Mouse (Mus musculus): ENCODE measurements at regions not wholly inside any gene's neighbourhood (a gene's known extent, or its start where the extent isn't known, plus 50 kb on each side); places are given as distances from the start of the nearest gene placed in this dataset.

DNA sequence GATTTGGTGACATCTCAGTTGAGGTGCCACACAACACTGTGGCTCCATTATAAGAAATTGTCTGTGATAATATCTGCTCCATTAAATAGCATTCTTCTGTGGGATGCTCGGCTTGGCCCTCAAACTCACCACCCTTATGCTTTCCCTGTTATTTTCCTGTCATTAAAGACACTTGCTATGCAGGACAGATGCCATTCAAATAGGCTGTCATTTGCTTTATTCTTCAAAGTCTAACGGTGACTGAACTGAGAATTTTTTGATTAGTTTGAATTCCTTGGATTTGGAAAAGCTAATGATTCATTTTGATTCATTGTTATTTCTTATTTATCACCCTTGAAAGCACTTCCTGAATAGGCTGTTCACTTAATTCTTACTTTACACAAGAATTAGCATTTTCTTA is 339.3 kb upstream of the Mmadhc start:
- H3K9ac ChIP-seq (replicated peaks; ENCODE audit: low read length), result no peak overlapping the region
- H3K27me3 ChIP-seq (ENCODE audit: insufficient read depth, low read length), result no peaks in the 10 kb centered on the region
- H3K36me3 ChIP-seq (ENCODE audit: insufficient read depth, low read length), result no peaks in the 10 kb centered on the region
- H3K4me1 ChIP-seq (ENCODE audit: insufficient read depth, low read length), result no peaks in the 10 kb centered on the region
- DNase-seq (ENCODE audit: low spot score) (no peak), ATAC-seq (no peak)
- no peak overlapping the region for H3K4me2 ChIP-seq (ENCODE audit: low read depth, low read length)
- no peak overlapping the region for H3K4me3 ChIP-seq (ENCODE audit: low read length)
- H3K9me3 ChIP-seq (ENCODE audit: low read length), result no peaks in the 10 kb centered on the region
- TF ChIP-seq CTCF (IDR thresholded peaks at IDR 0.05; ENCODE audit: low read depth), result no peak
- no peak overlapping the region for H3K27ac ChIP-seq
- WGBS, result 56% methylated on average over 2 of the region's 2 CpGs

DNA sequence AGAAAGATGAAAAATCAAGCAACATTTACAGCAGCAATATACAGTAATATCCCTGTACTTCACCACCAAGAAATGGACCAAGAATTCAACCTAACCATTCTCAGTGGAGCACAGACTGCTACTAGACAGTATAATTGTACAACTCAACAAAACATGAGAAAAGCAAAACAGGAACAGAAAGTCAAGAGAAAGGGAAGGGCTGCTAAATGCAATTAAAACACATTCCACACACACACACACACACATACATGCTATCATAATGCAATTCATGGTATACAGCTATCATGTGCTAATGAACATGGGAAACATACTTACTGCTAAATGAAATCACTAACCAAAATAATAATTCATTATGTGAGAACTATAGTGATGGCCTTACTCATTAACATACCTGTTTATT is 335.2 kb upstream of the Mmadhc start:
- DNase-seq (ENCODE audit: low spot score), result no peak
- H3K27ac ChIP-seq, result no peak overlapping the region
- H3K9ac ChIP-seq (replicated peaks; ENCODE audit: low read length), result no peak overlapping the region
- no peak overlapping the region for H3K4me3 ChIP-seq (ENCODE audit: low read length)
- TF ChIP-seq CTCF (IDR thresholded peaks at IDR 0.05; ENCODE audit: low read depth), result no peak
- H3K36me3 ChIP-seq (ENCODE audit: insufficient read depth, low read length), result no peaks in the 10 kb centered on the region
- no peaks in the 10 kb centered on the region for H3K4me1 ChIP-seq (ENCODE audit: insufficient read depth, low read length)
- H3K27me3 ChIP-seq (ENCODE audit: insufficient read depth, low read length), result no peaks in the 10 kb centered on the region
- no peak for ATAC-seq
- no peaks in the 10 kb centered on the region for H3K9me3 ChIP-seq (ENCODE audit: low read length)
- H3K4me2 ChIP-seq (ENCODE audit: low read depth, low read length), result no peak overlapping the region

- no peaks in the 10 kb centered on the region for H3K9me3 ChIP-seq (ENCODE audit: low read length)
- no peak overlapping the region for H3K9ac ChIP-seq (replicated peaks; ENCODE audit: low read length)
- no peak for ATAC-seq
- no peak overlapping the region for H3K27ac ChIP-seq
- 79% methylated on average over 2 of the region's 2 CpGs for WGBS
- H3K4me2 ChIP-seq (ENCODE audit: low read depth, low read length), result no peak overlapping the region
- H3K4me3 ChIP-seq (ENCODE audit: low read length), result no peak overlapping the region
- no peak for DNase-seq (ENCODE audit: low spot score)
- no peaks in the 10 kb centered on the region for H3K4me1 ChIP-seq (ENCODE audit: insufficient read depth, low read length)
- H3K36me3 ChIP-seq (ENCODE audit: insufficient read depth, low read length), result no peaks in the 10 kb centered on the region
- no peaks in the 10 kb centered on the region for H3K27me3 ChIP-seq (ENCODE audit: insufficient read depth, low read length)
- no peak for TF ChIP-seq CTCF (IDR thresholded peaks at IDR 0.05; ENCODE audit: low read depth)
These were observed 330.9 kb upstream of the Mmadhc start for GRCm38 (mm10) chr2:50627501-50627900.

GRCm38 (mm10) chr2:50625233-50625749 is 328.7 kb upstream of the Mmadhc start:
- DNase-seq (ENCODE audit: low spot score) (no peak), ATAC-seq (no peak)
- Histone ChIP-seq H3K27me3 (ENCODE audit: insufficient read depth, low read length) (no peaks in the 10 kb centered on the region), H3K9me3 (ENCODE audit: low read length) (no peaks in the 10 kb centered on the region), H3K4me1 (ENCODE audit: insufficient read depth, low read length) (no peaks in the 10 kb centered on the region), H3K36me3 (ENCODE audit: insufficient read depth, low read length) (no peaks in the 10 kb centered on the region), H3K9ac (replicated peaks; ENCODE audit: low read length) (no peak overlapping the region), H3K4me2 (ENCODE audit: low read depth, low read length) (no peak overlapping the region), H3K27ac (no peak overlapping the region), H3K4me3 (ENCODE audit: low read length) (no peak overlapping the region)
- 77% methylated on average over 5 of the region's 5 CpGs for WGBS
- no peak for TF ChIP-seq CTCF (IDR thresholded peaks at IDR 0.05; ENCODE audit: low read depth)

DNA sequence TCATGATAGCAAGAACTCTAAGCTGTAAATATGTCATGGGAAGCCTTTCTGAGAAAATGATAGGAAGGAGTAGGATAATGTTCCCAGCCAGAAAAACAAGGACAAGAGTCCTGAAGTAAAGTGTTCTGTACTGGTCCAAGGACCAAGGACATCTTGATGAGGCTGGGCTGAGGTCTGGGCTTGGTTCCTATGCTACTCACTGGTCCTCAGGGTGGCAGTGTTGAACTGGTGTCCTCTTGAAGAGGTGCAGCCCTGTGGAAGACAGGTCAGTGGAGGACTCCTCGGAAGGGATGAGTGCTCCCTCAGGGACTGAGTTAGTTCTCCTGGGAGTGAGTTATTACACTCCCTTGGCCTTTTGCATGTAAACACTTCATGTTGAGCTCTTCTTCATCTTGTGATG is 312.5 kb upstream of the Mmadhc start:
- TF ChIP-seq CTCF (IDR thresholded peaks at IDR 0.05; ENCODE audit: low read depth), result peak; percentile 43
- ATAC-seq (no peak), DNase-seq (ENCODE audit: low spot score) (peak; percentile 18)
- Histone ChIP-seq H3K9me3 (ENCODE audit: low read length) (no peaks in the 10 kb centered on the region), H3K9ac (replicated peaks; ENCODE audit: low read length) (no peak overlapping the region), H3K4me2 (ENCODE audit: low read depth, low read length) (no peak overlapping the region), H3K4me1 (ENCODE audit: insufficient read depth, low read length) (no peaks in the 10 kb centered on the region), H3K4me3 (ENCODE audit: low read length) (no peak overlapping the region), H3K27me3 (ENCODE audit: insufficient read depth, low read length) (no peaks in the 10 kb centered on the region), H3K36me3 (ENCODE audit: insufficient read depth, low read length) (no peaks in the 10 kb centered on the region), H3K27ac (no peak overlapping the region)
- 55% methylated on average over 1 of the region's 1 CpGs for WGBS

DNA sequence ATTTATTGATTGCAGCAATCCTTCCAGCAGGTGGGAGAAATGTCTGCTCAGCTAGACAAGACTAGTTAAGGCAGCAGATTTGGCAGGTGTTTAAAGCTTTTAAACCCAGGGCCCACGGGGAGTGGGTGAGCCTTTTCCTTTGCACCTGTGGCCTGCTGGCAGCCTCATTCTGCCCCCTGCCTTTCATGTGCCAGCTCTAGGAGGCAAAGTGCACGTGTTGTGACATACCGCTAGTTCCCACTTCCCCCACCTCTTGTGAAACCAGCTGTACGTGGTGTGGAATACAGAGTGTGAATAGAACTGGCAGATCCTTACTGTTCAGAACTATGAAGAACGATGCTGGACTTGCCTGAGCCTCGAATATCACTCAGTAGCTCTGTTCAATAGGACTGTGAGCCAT is 292.6 kb upstream of the Mmadhc start:
- no peaks in the 10 kb centered on the region for H3K36me3 ChIP-seq (ENCODE audit: insufficient read depth, low read length)
- H3K9me3 ChIP-seq (ENCODE audit: low read length), result no peaks in the 10 kb centered on the region
- peak; percentile 53 for ATAC-seq
- peak; percentile 33; the same call in 1 of the 2 replicates for TF ChIP-seq CTCF (IDR thresholded peaks at IDR 0.05; ENCODE audit: low read depth)
- H3K27ac ChIP-seq, result no peak overlapping the region
- H3K4me2 ChIP-seq (ENCODE audit: low read depth, low read length), result no peak overlapping the region
- H3K27me3 ChIP-seq (ENCODE audit: insufficient read depth, low read length), result no peaks in the 10 kb centered on the region
- H3K9ac ChIP-seq (replicated peaks; ENCODE audit: low read length), result no peak overlapping the region
- peak; percentile 13 for DNase-seq (ENCODE audit: low spot score)
- WGBS, result 37% methylated on average over 6 of the region's 6 CpGs
- H3K4me1 ChIP-seq (ENCODE audit: insufficient read depth, low read length), result no peaks in the 10 kb centered on the region; the same call in 1 of the 2 replicates
- H3K4me3 ChIP-seq (ENCODE audit: low read length), result no peak overlapping the region

DNA sequence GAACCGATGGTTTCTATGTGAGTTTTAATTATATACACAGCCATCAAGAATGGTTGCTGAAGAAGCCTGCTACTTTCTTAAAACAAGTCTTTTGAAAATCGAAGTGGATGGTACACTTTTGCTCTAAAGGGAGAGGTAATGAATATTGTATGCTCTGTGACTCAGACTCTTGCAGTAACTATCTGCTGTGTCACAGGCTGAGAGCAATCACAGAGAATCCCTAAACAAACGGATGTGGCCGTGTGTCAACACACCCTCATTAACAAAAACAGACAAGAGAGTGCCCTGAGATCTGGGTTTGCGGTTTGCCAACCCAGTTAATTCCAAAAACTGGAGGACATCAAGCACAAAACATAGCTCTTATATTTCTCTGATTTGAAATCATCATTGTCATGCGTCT is 292.1 kb upstream of the Mmadhc start:
- no peak overlapping the region for H3K4me2 ChIP-seq (ENCODE audit: low read depth, low read length)
- DNase-seq (ENCODE audit: low spot score) (no peak), ATAC-seq (no peak)
- no peaks in the 10 kb centered on the region; the same call in 1 of the 2 replicates for H3K4me1 ChIP-seq (ENCODE audit: insufficient read depth, low read length)
- no peak for TF ChIP-seq CTCF (IDR thresholded peaks at IDR 0.05; ENCODE audit: low read depth)
- H3K4me3 ChIP-seq (ENCODE audit: low read length), result no peak overlapping the region
- no peak overlapping the region for H3K27ac ChIP-seq
- 70% methylated on average over 6 of the region's 6 CpGs for WGBS
- no peaks in the 10 kb centered on the region for H3K36me3 ChIP-seq (ENCODE audit: insufficient read depth, low read length)
- no peak overlapping the region for H3K9ac ChIP-seq (replicated peaks; ENCODE audit: low read length)
- no peaks in the 10 kb centered on the region for H3K9me3 ChIP-seq (ENCODE audit: low read length)
- no peaks in the 10 kb centered on the region for H3K27me3 ChIP-seq (ENCODE audit: insufficient read depth, low read length)
